Mouse (Mus musculus) CH12F3 (cell line): ENCODE results near the gene Slc5a5.

ENCODE experiments used
- in situ Hi-C: fragments of 300-500 bp; cut with MboI; formaldehyde crosslinking; loops from 2 replicates; pipeline ENCODE4 v1.14.3; 2020; ENCODE audit warnings: low sequenced_read_pairs

Slc5a5 gene

DNA sequence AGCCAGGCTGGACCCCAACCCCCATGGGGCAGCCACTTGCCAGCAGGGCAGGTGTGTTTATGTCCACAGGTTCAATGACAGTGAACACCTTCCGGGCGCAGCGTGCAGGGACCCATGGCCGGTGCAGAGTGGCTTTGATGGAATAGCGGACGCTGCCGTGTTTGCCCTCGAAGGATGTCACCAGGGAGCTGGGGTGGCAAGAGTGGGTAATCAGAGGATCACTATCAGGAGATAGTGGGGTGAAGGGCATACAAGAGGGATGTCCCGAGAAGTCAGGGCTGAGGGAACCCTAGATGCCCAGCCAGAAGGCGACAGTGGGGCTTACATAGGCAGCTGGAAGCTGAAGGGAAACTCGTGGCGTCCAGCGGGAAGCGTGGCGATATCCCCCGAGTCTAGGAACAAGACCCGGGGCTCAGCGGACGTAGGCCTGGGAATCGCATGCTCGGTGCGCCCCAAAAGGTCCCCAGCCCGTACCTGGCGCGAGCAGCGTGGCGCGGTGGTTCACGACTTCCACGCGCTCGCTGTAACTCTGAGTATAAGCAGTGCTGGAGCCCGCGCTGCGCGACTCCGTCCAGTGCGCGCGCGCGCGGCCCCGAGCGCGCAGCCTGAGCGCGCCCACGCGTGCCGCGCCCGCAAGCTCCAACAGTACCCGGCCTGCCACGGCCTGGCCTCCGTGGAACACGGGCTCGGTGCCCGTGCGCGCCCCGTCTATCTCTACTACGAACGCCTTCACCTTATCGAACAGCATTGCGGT is 53.7 kb downstream of the Slc5a5 start:
- in situ Hi-C loops: no loop called here

DNA sequence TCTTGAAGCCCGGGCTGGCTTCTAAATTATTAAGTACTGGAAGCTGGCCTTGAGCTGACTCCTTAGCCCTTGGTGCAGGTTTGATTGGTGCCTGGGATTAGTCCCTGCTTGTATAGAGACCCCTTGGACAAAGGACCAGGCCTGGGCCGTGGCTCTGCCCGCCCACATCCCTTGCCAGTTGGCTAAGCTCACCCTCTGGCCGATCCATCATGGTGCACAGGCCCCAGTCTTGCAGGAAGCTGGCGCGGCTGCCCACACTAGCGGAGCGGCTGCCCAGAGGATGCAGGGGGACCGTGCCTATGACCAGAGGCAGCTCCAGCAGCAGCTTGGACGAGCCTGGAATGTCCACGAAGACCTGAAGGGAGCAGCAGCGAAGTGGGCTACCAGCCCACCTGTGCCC is 55.9 kb downstream of the Slc5a5 start:
- in situ Hi-C loops: no loop called here

DNA sequence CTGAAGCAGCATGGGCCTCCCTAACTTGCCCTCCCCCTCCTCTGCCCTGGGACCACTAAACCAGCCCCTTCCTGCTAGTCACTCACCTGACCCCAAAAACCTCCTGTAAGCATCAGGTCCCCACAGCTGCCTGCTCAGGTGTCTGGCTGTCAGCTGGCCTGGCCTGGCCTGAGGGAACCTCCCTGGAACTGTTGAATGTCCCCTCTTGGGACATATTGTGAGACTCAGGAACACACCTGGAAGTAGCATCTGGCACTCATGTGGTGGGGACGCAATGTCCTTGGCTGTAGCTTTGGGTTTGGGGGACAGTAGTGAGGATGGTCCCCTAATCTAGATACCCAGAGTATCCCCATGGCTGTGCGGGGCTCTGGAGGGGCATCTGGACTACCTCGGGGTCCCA is 58.5 kb downstream of the Slc5a5 start:
- in situ Hi-C loops: no loop called here

DNA sequence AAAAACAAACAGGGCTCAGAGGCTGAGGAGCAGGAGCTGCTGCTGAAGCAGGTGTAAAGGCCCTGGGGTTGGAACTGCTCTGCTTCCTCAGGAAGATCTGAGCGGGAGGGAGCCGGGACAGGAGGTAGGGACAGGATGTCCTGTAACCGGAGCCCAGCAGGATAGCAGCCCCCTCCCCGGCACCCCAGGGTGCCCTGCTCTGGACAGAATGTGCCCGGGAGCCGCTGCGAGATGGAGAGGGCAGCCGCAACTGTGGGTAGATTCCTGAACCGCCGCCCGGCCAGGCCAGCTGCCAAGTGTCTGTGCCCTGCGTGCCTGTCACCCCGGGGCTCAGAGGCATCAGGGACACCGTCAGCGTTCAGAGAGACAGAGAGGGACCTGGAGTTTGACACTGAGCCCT is 59.0 kb downstream of the Slc5a5 start:
- in situ Hi-C loops: no loop called here

DNA sequence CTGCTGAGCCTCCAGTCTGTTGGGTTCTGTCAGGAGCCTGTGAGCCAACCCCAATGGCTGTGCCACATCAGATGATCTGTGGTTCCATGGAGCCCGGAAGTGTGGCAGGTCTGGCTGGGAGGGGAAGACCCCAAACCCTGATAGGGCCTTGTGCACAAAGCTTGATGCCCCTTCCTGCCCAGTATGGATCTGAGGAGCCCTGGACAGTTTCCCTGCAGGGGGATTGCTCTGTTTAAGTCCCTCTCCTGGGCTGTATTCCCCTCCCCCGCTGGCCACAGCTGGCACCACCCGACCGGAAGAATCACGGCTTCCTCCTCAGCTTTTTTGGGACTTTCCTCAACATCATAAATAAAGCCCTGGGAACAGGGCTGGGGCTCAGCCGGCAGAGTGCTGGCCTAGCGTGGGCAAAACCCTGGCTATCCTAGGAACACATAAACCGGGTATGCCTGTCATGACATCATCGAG is 59.5 kb downstream of the Slc5a5 start:
- in situ Hi-C loops: no loop called here
